Mouse (Mus musculus): ENCODE results near the gene Mtmr2. TPM values are rescaled to one million over a fixed set of nuclear protein-coding genes. Genes with fewer than 3 reads are reported as not detected.
"Not testable (repeated sequence)": the region's sequence is repeated elsewhere in the genome, so short reads cannot be mapped to it uniquely, and the experiment has no call there.

The Mtmr2 gene
- polyA plus RNA-seq, 1 experiment from 2014 or later: 57.5 TPM

GRCm38 (mm10) chr9:13781985-13782384 is 33.8 kb downstream of the Mtmr2 start:
- 96% methylated on average over 1 of the region's 1 CpGs for WGBS
- peaks cover 5% of the 10 kb centered on the region; the same call in 1 of the 2 replicates for H3K9me3 ChIP-seq (replicated peaks; ENCODE audit: control insufficient read depth, low read length)
- no peak overlapping the region for H3K27ac ChIP-seq (ENCODE audit: low read depth, low read length)
- H3K27me3 ChIP-seq (replicated peaks; ENCODE audit: control insufficient read depth, insufficient read depth, low read length): no peaks in the 10 kb centered on the region
- no peak overlapping the region for H3K4me3 ChIP-seq (ENCODE audit: low read depth, low read length)
- ATAC-seq: no peak
- no peak overlapping the region for H3K9ac ChIP-seq (ENCODE audit: low read length)
- no peak overlapping the region for H3K4me2 ChIP-seq (ENCODE audit: low read length)
- H3K36me3 ChIP-seq (ENCODE audit: control insufficient read depth, insufficient read depth, low read length): peaks cover 17% of the 10 kb centered on the region; the same call in 1 of the 2 replicates
- no peak for DNase-seq (ENCODE audit: low spot score)
- H3K4me1 ChIP-seq (ENCODE audit: control insufficient read depth, insufficient read depth, low read length): no peaks in the 10 kb centered on the region

- not testable (repeated sequence) for H3K4me1 ChIP-seq (ENCODE audit: control insufficient read depth, insufficient read depth, low read length); H3K4me2 ChIP-seq (ENCODE audit: low read length); DNase-seq (ENCODE audit: low spot score); H3K27ac ChIP-seq (ENCODE audit: low read depth, low read length); H3K27me3 ChIP-seq (replicated peaks; ENCODE audit: control insufficient read depth, insufficient read depth, low read length); H3K9me3 ChIP-seq (replicated peaks; ENCODE audit: control insufficient read depth, low read length); H3K9ac ChIP-seq (ENCODE audit: low read length); H3K4me3 ChIP-seq (ENCODE audit: low read depth, low read length); ATAC-seq
- peaks cover 39% of the 10 kb centered on the region; the same call in 1 of the 2 replicates for H3K36me3 ChIP-seq (ENCODE audit: control insufficient read depth, insufficient read depth, low read length)
- WGBS: 97% methylated on average over 7 of the region's 8 CpGs
These were observed 42.7 kb downstream of the Mtmr2 start for GRCm38 (mm10) chr9:13790864-13791263.

- ATAC-seq (no peak), DNase-seq (ENCODE audit: low spot score) (no peak)
- no peak overlapping the region for H3K27ac ChIP-seq (ENCODE audit: low read depth, low read length)
- no peak overlapping the region for H3K4me2 ChIP-seq (ENCODE audit: low read length)
- no peak overlapping the region for H3K4me3 ChIP-seq (ENCODE audit: low read depth, low read length)
- H3K9me3 ChIP-seq (replicated peaks; ENCODE audit: control insufficient read depth, low read length): no peaks in the 10 kb centered on the region
- H3K27me3 ChIP-seq (replicated peaks; ENCODE audit: control insufficient read depth, insufficient read depth, low read length): no peaks in the 10 kb centered on the region
- H3K4me1 ChIP-seq (ENCODE audit: control insufficient read depth, insufficient read depth, low read length): no peaks in the 10 kb centered on the region
- WGBS: 75% methylated on average over 1 of the region's 1 CpGs
- H3K9ac ChIP-seq (ENCODE audit: low read length): no peak overlapping the region
- peaks cover 48% of the 10 kb centered on the region for H3K36me3 ChIP-seq (ENCODE audit: control insufficient read depth, insufficient read depth, low read length)
These were observed 46.1 kb downstream of the Mtmr2 start for GRCm38 (mm10) chr9:13794302-13794701.

GRCm38 (mm10) chr9:13794756-13795155 is 46.5 kb downstream of the Mtmr2 start:
- H3K4me2 ChIP-seq (ENCODE audit: low read length): no peak overlapping the region
- DNase-seq (ENCODE audit: low spot score): no peak
- no peak for ATAC-seq
- 90% methylated on average over 2 of the region's 2 CpGs for WGBS
- H3K4me1 ChIP-seq (ENCODE audit: control insufficient read depth, insufficient read depth, low read length): no peaks in the 10 kb centered on the region
- H3K4me3 ChIP-seq (ENCODE audit: low read depth, low read length): no peak overlapping the region
- H3K27me3 ChIP-seq (replicated peaks; ENCODE audit: control insufficient read depth, insufficient read depth, low read length): no peaks in the 10 kb centered on the region
- no peak overlapping the region for H3K27ac ChIP-seq (ENCODE audit: low read depth, low read length)
- peaks cover 50% of the 10 kb centered on the region for H3K36me3 ChIP-seq (ENCODE audit: control insufficient read depth, insufficient read depth, low read length)
- H3K9ac ChIP-seq (ENCODE audit: low read length): no peak overlapping the region
- H3K9me3 ChIP-seq (replicated peaks; ENCODE audit: control insufficient read depth, low read length): no peaks in the 10 kb centered on the region

- ATAC-seq: no peak
- no peak overlapping the region for H3K9ac ChIP-seq (ENCODE audit: low read length)
- WGBS: 69% methylated on average over 1 of the region's 1 CpGs
- no peaks in the 10 kb centered on the region for H3K27me3 ChIP-seq (replicated peaks; ENCODE audit: control insufficient read depth, insufficient read depth, low read length)
- no peaks in the 10 kb centered on the region for H3K9me3 ChIP-seq (replicated peaks; ENCODE audit: control insufficient read depth, low read length)
- H3K4me1 ChIP-seq (ENCODE audit: control insufficient read depth, insufficient read depth, low read length): no peaks in the 10 kb centered on the region
- no peak overlapping the region for H3K27ac ChIP-seq (ENCODE audit: low read depth, low read length)
- no peak for DNase-seq (ENCODE audit: low spot score)
- no peak overlapping the region for H3K4me2 ChIP-seq (ENCODE audit: low read length)
- H3K4me3 ChIP-seq (ENCODE audit: low read depth, low read length): no peak overlapping the region
- H3K36me3 ChIP-seq (ENCODE audit: control insufficient read depth, insufficient read depth, low read length): peaks cover 74% of the 10 kb centered on the region
These were observed 56.3 kb downstream of the Mtmr2 start for GRCm38 (mm10) chr9:13804480-13804879.

- ATAC-seq: no peak
These were observed 58.6 kb downstream of the Mtmr2 start for GRCm38 (mm10) chr9:13806854-13807253.

GRCm38 (mm10) chr9:13807657-13808056 is 59.4 kb downstream of the Mtmr2 start:
- Histone ChIP-seq H3K9me3 (replicated peaks; ENCODE audit: control insufficient read depth, low read length) (no peaks in the 10 kb centered on the region), H3K27me3 (replicated peaks; ENCODE audit: control insufficient read depth, insufficient read depth, low read length) (no peaks in the 10 kb centered on the region), H3K9ac (ENCODE audit: low read length) (no peak overlapping the region), H3K4me2 (ENCODE audit: low read length) (no peak overlapping the region), H3K4me3 (ENCODE audit: low read depth, low read length) (no peak overlapping the region), H3K27ac (ENCODE audit: low read depth, low read length) (no peak overlapping the region), H3K36me3 (ENCODE audit: control insufficient read depth, insufficient read depth, low read length) (peaks cover 82% of the 10 kb centered on the region), H3K4me1 (ENCODE audit: control insufficient read depth, insufficient read depth, low read length) (no peaks in the 10 kb centered on the region)
- DNase-seq (ENCODE audit: low spot score) (no peak), ATAC-seq (no peak)
- 93% methylated on average over 5 of the region's 5 CpGs for WGBS

More at GRCm38 (mm10) chr9:13806854-13807253, 58.6 kb downstream of the Mtmr2 start:
- H3K4me2 ChIP-seq (ENCODE audit: low read length): no peak overlapping the region
- H3K9ac ChIP-seq (ENCODE audit: low read length): no peak overlapping the region
- H3K4me1 ChIP-seq (ENCODE audit: control insufficient read depth, insufficient read depth, low read length): no peaks in the 10 kb centered on the region
- WGBS: 95% methylated on average over 7 of the region's 7 CpGs
- H3K27me3 ChIP-seq (replicated peaks; ENCODE audit: control insufficient read depth, insufficient read depth, low read length): no peaks in the 10 kb centered on the region
- DNase-seq (ENCODE audit: low spot score): no peak
- H3K27ac ChIP-seq (ENCODE audit: low read depth, low read length): no peak overlapping the region
- no peak overlapping the region for H3K4me3 ChIP-seq (ENCODE audit: low read depth, low read length)
- peaks cover 80% of the 10 kb centered on the region for H3K36me3 ChIP-seq (ENCODE audit: control insufficient read depth, insufficient read depth, low read length)
- no peaks in the 10 kb centered on the region for H3K9me3 ChIP-seq (replicated peaks; ENCODE audit: control insufficient read depth, low read length)

GRCm38 (mm10) chr9:13809937-13810336 is 61.7 kb downstream of the Mtmr2 start:
- Histone ChIP-seq H3K27ac (ENCODE audit: low read depth, low read length) (no peak overlapping the region), H3K9ac (ENCODE audit: low read length) (no peak overlapping the region), H3K9me3 (replicated peaks; ENCODE audit: control insufficient read depth, low read length) (no peaks in the 10 kb centered on the region), H3K4me2 (ENCODE audit: low read length) (no peak overlapping the region), H3K27me3 (replicated peaks; ENCODE audit: control insufficient read depth, insufficient read depth, low read length) (no peaks in the 10 kb centered on the region), H3K36me3 (ENCODE audit: control insufficient read depth, insufficient read depth, low read length) (peaks cover 83% of the 10 kb centered on the region), H3K4me3 (ENCODE audit: low read depth, low read length) (no peak overlapping the region), H3K4me1 (ENCODE audit: control insufficient read depth, insufficient read depth, low read length) (no peaks in the 10 kb centered on the region)
- no peak for DNase-seq (ENCODE audit: low spot score)
- no peak for ATAC-seq

GRCm38 (mm10) chr9:13818369-13818768 is 70.2 kb downstream of the Mtmr2 start:
- no peak overlapping the region for H3K9ac ChIP-seq (ENCODE audit: low read length)
- ATAC-seq (no peak), DNase-seq (ENCODE audit: low spot score) (no peak)
- WGBS: 87% methylated on average over 9 of the region's 9 CpGs
- H3K4me3 ChIP-seq (ENCODE audit: low read depth, low read length): no peak overlapping the region
- no peak overlapping the region for H3K27ac ChIP-seq (ENCODE audit: low read depth, low read length)
- H3K36me3 ChIP-seq (ENCODE audit: control insufficient read depth, insufficient read depth, low read length): peaks cover 73% of the 10 kb centered on the region
- no peaks in the 10 kb centered on the region for H3K9me3 ChIP-seq (replicated peaks; ENCODE audit: control insufficient read depth, low read length)
- no peaks in the 10 kb centered on the region for H3K27me3 ChIP-seq (replicated peaks; ENCODE audit: control insufficient read depth, insufficient read depth, low read length)
- no peaks in the 10 kb centered on the region for H3K4me1 ChIP-seq (ENCODE audit: control insufficient read depth, insufficient read depth, low read length)
- H3K4me2 ChIP-seq (ENCODE audit: low read length): no peak overlapping the region

Measured in forebrain, embryonic 14.5 days (tissue).